Mouse (Mus musculus) skeletal muscle tissue, postnatal 0 days (tissue): ENCODE data around the gene Pxdc1. TPM values are rescaled to one million over a fixed set of nuclear protein-coding genes. Genes with fewer than 3 reads are reported as not detected.

Experiments
- polyA plus RNA-seq: library from polyadenylated mRNA; unstranded; fragments of >200 nt; fragmentation: Nextera tagmentation; extraction: Ambion mirVana; gene quantifications from 2 replicates; pipeline ENCODE4 v1.2.1, GENCODE M21; 2015

Pxdc1 gene
- 12.4 and 16.5 TPM in 2 replicates for polyA plus RNA-seq

GRCm38 (mm10) chr13:34653391-34653790 is at the start of gene Pxdc1:
TSS of gene Pxdc1 (minus strand) at chr13:34653486.

Other genes with a start within 250 kb of the Pxdc1 start
- not detected in 2 replicates for gene Fam50b, start 81.4 kb upstream of the Pxdc1 start, polyA plus RNA-seq
- 32.1 and 32.3 TPM in 2 replicates for gene Prpf4b, start 221.8 kb upstream of the Pxdc1 start, polyA plus RNA-seq